Mouse (Mus musculus) MEL (cell line): Measurements from ENCODE around the gene Sema6d. TPM values are rescaled to one million over a fixed set of nuclear protein-coding genes. Genes with fewer than 3 reads are reported as not detected.

Experiments used
- DNase-seq: peaks from one replicate; pipeline ENCODE4 v3.0.0; 2011; ENCODE audit warnings: low read depth, low spot score
- H3K27ac ChIP-seq: 2 replicates; pipeline ENCODE4 v1.5.1; 2012; ENCODE audit warnings: low read depth, mild to moderate bottlenecking, control low read depth, low read length, moderate library complexity; ENCODE audit not compliant: control insufficient read depth
- H3K27me3 ChIP-seq, 2 experiments: fragments of 150-350 bp in 1 of 2; sonication (generic) in 1 of 2; 2 replicates each; pipeline ENCODE4 v1.6.1; 2012; ENCODE audit warnings: low read length in 2 of 2, mild to moderate bottlenecking in 2 of 2, improper control_type of control experiment in 1 of 2, moderate library complexity in 1 of 2; ENCODE audit not compliant: insufficient read depth in 2 of 2, control insufficient read depth in 1 of 2
- H3K36me3 ChIP-seq, 2 experiments: 2 replicates each; pipeline ENCODE4 v1.6.1; 2012 to 2014; ENCODE audit warnings: low read length in 2 of 2, improper control_type of control experiment in 1 of 2, inconsistent platforms in 1 of 2, mild to moderate bottlenecking in 1 of 2; ENCODE audit not compliant: insufficient read depth in 2 of 2, control insufficient read depth in 1 of 2
- H3K4me1 ChIP-seq, 2 experiments: fragments of 150-350 bp in 1 of 2; sonication (generic) in 1 of 2; 2 replicates each; pipeline ENCODE4 v1.6.1; 2012; ENCODE audit warnings: low read length in 2 of 2, improper control_type of control experiment in 1 of 2, mild to moderate bottlenecking in 1 of 2; ENCODE audit not compliant: insufficient read depth in 2 of 2, control insufficient read depth in 1 of 2
- H3K4me3 ChIP-seq, 2 experiments: fragments of 150-350 bp in 1 of 2; sonication (generic) in 1 of 2; 2 replicates each; pipeline ENCODE4 v1.5.1; 2012; ENCODE audit warnings: low read depth in 2 of 2, low read length in 2 of 2, mild to moderate bottlenecking in 2 of 2, moderate library complexity in 2 of 2, control low read depth in 1 of 2, improper control_type of control experiment in 1 of 2; ENCODE audit not compliant: control insufficient read depth in 1 of 2, insufficient read depth in 1 of 2
- H3K79me2 ChIP-seq: 2 replicates; pipeline ENCODE4 v1.6.1; 2012; ENCODE audit warnings: mild to moderate bottlenecking, low read length, moderate library complexity; ENCODE audit not compliant: control insufficient read depth, poor library complexity, insufficient read depth
- H3K9ac ChIP-seq: 2 replicates; pipeline ENCODE4 v1.6.1; 2012; ENCODE audit warnings: low read depth, mild to moderate bottlenecking, control low read depth, low read length, moderate library complexity; ENCODE audit not compliant: control insufficient read depth, poor library complexity, severe bottlenecking
- H3K9me3 ChIP-seq: fragments of 150-350 bp; sonication (generic); replicated peaks from 2 replicates; pipeline ENCODE4 v1.6.1; 2012; ENCODE audit warnings: mild to moderate bottlenecking, low read length, improper control_type of control experiment, moderate library complexity; ENCODE audit not compliant: insufficient read depth
- BHLHE40 ChIP-seq: IDR thresholded peaks from 2 replicates; pipeline ENCODE4 v1.6.1; 2012; ENCODE audit warnings: low read depth, mild to moderate bottlenecking, inconsistent platforms, low read length, improper control_type of control experiment, borderline replicate concordance
- CHD2 ChIP-seq: IDR thresholded peaks from 2 replicates; pipeline ENCODE4 v1.6.1; 2011; ENCODE audit warnings: low read length, improper control_type of control experiment
- E2F4 ChIP-seq: IDR thresholded peaks from 2 replicates; pipeline ENCODE4 v1.6.1; 2011; ENCODE audit warnings: low read depth, low read length, improper control_type of control experiment, borderline replicate concordance
- ELF1 ChIP-seq: IDR thresholded peaks from 2 replicates; pipeline ENCODE4 v1.6.1; 2014; ENCODE audit warnings: low read depth, mild to moderate bottlenecking, inconsistent platforms, low read length, improper control_type of control experiment, moderate library complexity
- GABPA ChIP-seq: IDR thresholded peaks from 2 replicates; pipeline ENCODE4 v1.6.1; 2012; ENCODE audit warnings: low read depth, mild to moderate bottlenecking, inconsistent platforms, low read length, improper control_type of control experiment, moderate library complexity
- HCFC1 ChIP-seq: IDR thresholded peaks from 2 replicates; pipeline ENCODE4 v1.6.1; 2012; ENCODE audit warnings: low read depth, mild to moderate bottlenecking, inconsistent platforms, low read length, improper control_type of control experiment, moderate library complexity
- JUND ChIP-seq: IDR thresholded peaks from 2 replicates; pipeline ENCODE4 v1.6.1; 2011; ENCODE audit warnings: low read depth, mild to moderate bottlenecking, improper control_type of control experiment, low read length
- KAT2A ChIP-seq: conservative IDR thresholded peaks from 2 replicates; pipeline ENCODE4 v1.6.1; 2012; ENCODE audit warnings: low read depth, low read length, improper control_type of control experiment, inconsistent platforms
- MAFK ChIP-seq: IDR thresholded peaks from 2 replicates; pipeline ENCODE4 v1.6.1; 2011; ENCODE audit warnings: low read depth, mild to moderate bottlenecking, low read length, improper control_type of control experiment, borderline replicate concordance
- MAX ChIP-seq: IDR thresholded peaks from 2 replicates; pipeline ENCODE4 v1.6.1; 2011; ENCODE audit warnings: low read length, improper control_type of control experiment
- MAZ ChIP-seq: IDR thresholded peaks from 2 replicates; pipeline ENCODE4 v1.6.1; 2012; ENCODE audit warnings: low read depth, mild to moderate bottlenecking, inconsistent platforms, low read length, improper control_type of control experiment
- MXI1 ChIP-seq: IDR thresholded peaks from 2 replicates; pipeline ENCODE4 v1.6.1; 2011; ENCODE audit warnings: mild to moderate bottlenecking, low read depth, low read length, improper control_type of control experiment
- MYB ChIP-seq: IDR thresholded peaks from 2 replicates; pipeline ENCODE4 v1.6.1; 2011; ENCODE audit warnings: mild to moderate bottlenecking, low read depth, low read length, improper control_type of control experiment
- MYC ChIP-seq: IDR thresholded peaks from 2 replicates; pipeline ENCODE4 v1.6.1; 2011; ENCODE audit warnings: low read depth, mild to moderate bottlenecking, low read length, improper control_type of control experiment, moderate library complexity
- NELFE ChIP-seq: IDR thresholded peaks from 2 replicates; pipeline ENCODE4 v1.6.1; 2011; ENCODE audit warnings: low read depth, low read length, improper control_type of control experiment
- NRF1 ChIP-seq: IDR thresholded peaks from 2 replicates; pipeline ENCODE4 v1.6.1; 2014; ENCODE audit warnings: low read depth, mild to moderate bottlenecking, inconsistent platforms, low read length, improper control_type of control experiment, moderate library complexity; ENCODE audit not compliant: poor library complexity, insufficient read depth, severe bottlenecking
- POLR2A ChIP-seq, 2 experiments: IDR thresholded peaks; 2 replicates each; pipeline ENCODE4 v1.6.1; 2011 to 2012; ENCODE audit warnings: low read length in 2 of 2, mild to moderate bottlenecking in 2 of 2, control low read depth in 1 of 2, improper control_type of control experiment in 1 of 2, low read depth in 1 of 2, moderate library complexity in 1 of 2; ENCODE audit not compliant: control insufficient read depth in 1 of 2, insufficient read depth in 1 of 2, poor library complexity in 1 of 2
- POLR2AphosphoS2 ChIP-seq: IDR thresholded peaks from 2 replicates; pipeline ENCODE4 v1.6.1; 2011; ENCODE audit warnings: low read length, improper control_type of control experiment
- RAD21 ChIP-seq: IDR thresholded peaks from 2 replicates; pipeline ENCODE4 v1.6.1; 2011; ENCODE audit warnings: mild to moderate bottlenecking, low read depth, low read length, improper control_type of control experiment
- SMC3 ChIP-seq: IDR thresholded peaks from 2 replicates; pipeline ENCODE4 v1.6.1; 2011; ENCODE audit warnings: low read depth, low read length, improper control_type of control experiment
- TAL1 ChIP-seq: IDR thresholded peaks from 2 replicates; pipeline ENCODE4 v1.6.1; 2012; ENCODE audit warnings: mild to moderate bottlenecking, inconsistent platforms, low read length, moderate library complexity, mixed read lengths
- TBP ChIP-seq: IDR thresholded peaks from 2 replicates; pipeline ENCODE4 v1.8.0; 2011; ENCODE audit warnings: low read depth, low read length, improper control_type of control experiment
- TCF12 ChIP-seq: IDR thresholded peaks from 2 replicates; pipeline ENCODE4 v1.6.1; 2014; ENCODE audit warnings: low read depth, mild to moderate bottlenecking, inconsistent platforms, low read length, improper control_type of control experiment, moderate library complexity
- UBTF ChIP-seq: IDR thresholded peaks from 2 replicates; pipeline ENCODE4 v1.6.1; 2012; ENCODE audit warnings: low read depth, mild to moderate bottlenecking, inconsistent platforms, low read length, improper control_type of control experiment, moderate library complexity, borderline replicate concordance; ENCODE audit not compliant: insufficient read depth
- ZNF384 ChIP-seq: IDR thresholded peaks from 2 replicates; pipeline ENCODE4 v1.6.1; 2012; ENCODE audit warnings: low read depth, mild to moderate bottlenecking, inconsistent platforms, low read length, improper control_type of control experiment
- polyA plus RNA-seq, 2 experiments: library from polyadenylated mRNA; stranded (reverse) in 1 of 2; unstranded in 1 of 2; fragments of >175 nt in 1 of 2; fragments of >200 nt in 1 of 2; gene quantifications; 2 replicates each; pipeline versions ENCODE4 v1.2.1 to v1.2.4; 2012; ENCODE audit warnings: low replicate concordance in 2 of 2, low read depth in 1 of 2; ENCODE audit not compliant: insufficient read length in 2 of 2, insufficient read depth in 1 of 2, missing spikeins in 1 of 2
- total RNA-seq: library from RNA; depleted of rRNA; stranded (reverse); fragments of 300-350 nt; gene quantifications from 2 replicates; pipeline ENCODE4 v1.2.3, GENCODE M21; 2012

Sema6d gene
- total and polyA plus RNA-seq, 3 experiments, result not detected

DNA sequence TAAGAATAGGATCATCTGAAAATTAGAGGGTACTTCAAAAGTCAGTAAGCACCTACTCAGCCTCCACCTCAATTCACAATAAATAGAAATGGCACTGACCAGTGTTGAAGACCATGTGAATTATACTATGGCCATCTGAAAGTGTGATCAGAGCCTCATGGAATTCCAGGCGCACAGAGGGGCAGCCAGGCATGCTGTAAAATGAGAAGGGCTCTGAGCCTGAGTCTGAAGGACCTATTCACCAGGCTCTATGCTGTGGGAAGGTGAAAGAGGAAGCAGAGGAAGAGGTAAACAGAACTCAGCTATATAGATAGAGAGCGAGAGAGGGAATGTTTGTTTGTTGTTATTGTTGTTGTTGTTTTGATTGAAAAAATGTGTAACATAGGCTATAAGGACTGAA lies 134.6 kb downstream of the Sema6d start:
- Histone ChIP-seq H3K27ac (no peak overlapping the region), H3K4me1 (no peaks in the 10 kb centered on the region), H3K4me3 (no peak overlapping the region), H3K9ac (no peak overlapping the region), H3K36me3 (no peaks in the 10 kb centered on the region), H3K9me3 (no peaks in the 10 kb centered on the region), H3K79me2 (no peaks in the 10 kb centered on the region), H3K27me3 (no peaks in the 10 kb centered on the region)
- DNase-seq, result no peak
- TF ChIP-seq TAL1, result no peak
- no peak for TF ChIP-seq POLR2A (IDR thresholded peaks at IDR 0.05; ENCODE audit: control insufficient read depth in 1 of 2, insufficient read depth in 1 of 2, low read depth in 1 of 2, low read length in 2 of 2, poor library complexity in 1 of 2)
- TF ChIP-seq MXI1, result no peak
- no peak for TF ChIP-seq UBTF
- no peak for TF ChIP-seq HCFC1
- TF ChIP-seq BHLHE40, result no peak
- no peak for TF ChIP-seq GABPA
- TF ChIP-seq MYC, result no peak
- TF ChIP-seq TCF12, result no peak
- no peak for TF ChIP-seq NRF1
- no peak for TF ChIP-seq ZNF384
- TF ChIP-seq RAD21, result no peak
- no peak for TF ChIP-seq MAFK
- no peak for TF ChIP-seq CHD2
- no peak for TF ChIP-seq E2F4
- no peak for TF ChIP-seq MAX
- no peak for TF ChIP-seq TBP
- no peak for TF ChIP-seq MYB
- no peak for TF ChIP-seq MAZ

DNA sequence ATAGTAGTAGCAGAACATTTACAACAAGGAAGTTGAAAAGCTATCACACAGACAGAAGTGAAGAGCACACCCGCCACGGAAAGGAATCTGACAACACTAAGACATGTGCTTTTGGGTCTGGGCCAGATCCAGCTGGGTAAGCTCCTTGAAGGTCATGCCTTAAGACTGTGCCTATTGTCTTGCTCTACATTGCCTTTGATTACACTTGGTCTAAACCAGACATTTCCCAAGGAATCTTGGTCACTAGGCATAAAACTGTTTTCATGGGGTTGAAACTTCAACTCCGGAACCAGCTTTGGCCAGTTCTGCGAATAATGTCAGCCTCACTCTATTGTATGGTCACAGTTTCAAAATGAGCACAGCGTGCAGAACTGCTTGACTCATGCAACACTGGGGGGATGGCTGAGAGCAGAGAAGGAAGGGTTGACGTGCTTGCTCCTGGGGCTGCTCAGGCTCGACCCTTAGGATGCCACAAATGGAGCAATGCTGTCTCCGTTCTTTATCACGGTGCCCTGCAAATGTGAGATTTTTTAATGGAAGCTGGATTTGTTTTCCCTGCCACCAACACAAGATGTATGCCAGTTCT lies 145.0 kb downstream of the Sema6d start:
- Histone ChIP-seq H3K27me3 (no peaks in the 10 kb centered on the region), H3K9ac (no peak overlapping the region), H3K4me3 (no peak overlapping the region), H3K9me3 (no peaks in the 10 kb centered on the region), H3K36me3 (no peaks in the 10 kb centered on the region), H3K79me2 (no peaks in the 10 kb centered on the region), H3K4me1 (no peaks in the 10 kb centered on the region), H3K27ac (no peak overlapping the region)
- no peak for TF ChIP-seq SMC3
- no peak for TF ChIP-seq POLR2AphosphoS2
- no peak for TF ChIP-seq MYB
- TF ChIP-seq NELFE, result no peak
- TF ChIP-seq MAX, result no peak
- no peak for TF ChIP-seq TAL1
- TF ChIP-seq MAZ, result no peak
- TF ChIP-seq ELF1, result no peak
- no peak for TF ChIP-seq KAT2A
- TF ChIP-seq GABPA, result no peak
- no peak for TF ChIP-seq E2F4
- no peak for TF ChIP-seq TBP
- TF ChIP-seq MAFK, result no peak
- TF ChIP-seq RAD21, result no peak
- TF ChIP-seq JUND, result no peak
- DNase-seq, result no peak
